Mouse (Mus musculus) CH12.LX (cell line): ENCODE measurements around the gene Fxr2. TPM values are rescaled to one million over a fixed set of nuclear protein-coding genes. Genes with fewer than 3 reads are reported as not detected.

Experiments
- DNase-seq: peaks from one replicate; pipeline ENCODE4 v3.0.0-alpha.2; 2013; ENCODE audit errors: extremely low read depth
- H3K27ac ChIP-seq: 2 replicates; pipeline ENCODE4 v1.5.1; 2012; ENCODE audit warnings: low read depth, mild to moderate bottlenecking, control low read depth, moderate library complexity; ENCODE audit not compliant: insufficient read depth
- H3K27me3 ChIP-seq: replicated peaks from 2 replicates; pipeline ENCODE3; 2012; ENCODE audit warnings: inconsistent platforms
- H3K36me3 ChIP-seq, 2 experiments: replicated peaks in 1 of 2; 2 replicates each; pipeline versions ENCODE3 to v1.6.1; 2012; ENCODE audit warnings: inconsistent platforms in 1 of 2, low read length in 1 of 2, mild to moderate bottlenecking in 1 of 2, mixed read lengths in 1 of 2, moderate library complexity in 1 of 2; ENCODE audit not compliant: control insufficient read depth in 1 of 2, insufficient read depth in 1 of 2
- H3K4me1 ChIP-seq, 2 experiments: 2 replicates each; pipeline ENCODE4 v1.6.1; 2012; ENCODE audit warnings: inconsistent platforms in 1 of 2, moderate library complexity in 1 of 2; ENCODE audit not compliant: insufficient read depth in 2 of 2, control insufficient read depth in 1 of 2
- H3K4me2 ChIP-seq: 2 replicates; pipeline ENCODE4 v1.6.1; 2012; ENCODE audit warnings: low read depth, mild to moderate bottlenecking, control low read depth; ENCODE audit not compliant: poor library complexity, insufficient read depth, severe bottlenecking
- H3K4me3 ChIP-seq, 3 experiments: fragments of 150-350 bp in 1 of 3; sonication (generic) in 1 of 3; replicated peaks in 1 of 3; 2 replicates each; pipeline versions ENCODE3 to v1.5.1; 2011 to 2012; ENCODE audit warnings: low read depth in 2 of 3, low read length in 2 of 3, mild to moderate bottlenecking in 2 of 3, moderate library complexity in 2 of 3, control low read depth in 1 of 3, improper control_type of control experiment in 1 of 3, inconsistent platforms in 1 of 3, mixed read lengths in 1 of 3; ENCODE audit not compliant: poor library complexity in 1 of 3
- H3K79me2 ChIP-seq: replicated peaks from 2 replicates; pipeline ENCODE4 v1.6.1; 2012; ENCODE audit warnings: mild to moderate bottlenecking, moderate library complexity; ENCODE audit not compliant: control insufficient read depth, poor library complexity, insufficient read depth, severe bottlenecking; ENCODE audit errors: extremely low read depth
- H3K9ac ChIP-seq: 2 replicates; pipeline ENCODE4 v1.6.1; 2012; ENCODE audit warnings: low read depth, mild to moderate bottlenecking, control low read depth, moderate library complexity; ENCODE audit not compliant: insufficient read depth
- H3K9me3 ChIP-seq: replicated peaks from 2 replicates; pipeline ENCODE3; 2012; ENCODE audit warnings: low read length, inconsistent platforms, mixed read lengths
- BHLHE40 ChIP-seq: IDR thresholded peaks from 2 replicates; pipeline ENCODE4 v1.6.1; 2011; ENCODE audit warnings: mild to moderate bottlenecking, low read depth, low read length, improper control_type of control experiment
- CHD1 ChIP-seq: IDR thresholded peaks from 2 replicates; pipeline ENCODE4 v1.6.1; 2012; ENCODE audit warnings: low read depth, low read length, improper control_type of control experiment, inconsistent platforms
- CHD2 ChIP-seq: IDR thresholded peaks from 2 replicates; pipeline ENCODE4 v1.6.1; 2011; ENCODE audit warnings: low read length, improper control_type of control experiment
- E2F4 ChIP-seq: IDR thresholded peaks from 2 replicates; pipeline ENCODE4 v1.6.1; 2011; ENCODE audit warnings: low read depth, low read length, improper control_type of control experiment; ENCODE audit not compliant: insufficient replicate concordance
- ELF1 ChIP-seq: IDR thresholded peaks from 2 replicates; pipeline ENCODE4 v1.6.1; 2014; ENCODE audit warnings: low read depth, mild to moderate bottlenecking, inconsistent platforms, low read length, improper control_type of control experiment
- EP300 ChIP-seq: IDR thresholded peaks from 2 replicates; pipeline ENCODE4 v1.6.1; 2011; ENCODE audit warnings: low read length, improper control_type of control experiment
- GABPA ChIP-seq: IDR thresholded peaks from 2 replicates; pipeline ENCODE4 v1.6.1; 2012; ENCODE audit warnings: low read depth, low read length, improper control_type of control experiment, inconsistent platforms; ENCODE audit not compliant: insufficient replicate concordance
- JUN ChIP-seq: IDR thresholded peaks from 2 replicates; pipeline ENCODE4 v1.6.1; 2011; ENCODE audit warnings: low read depth, mild to moderate bottlenecking, low read length, improper control_type of control experiment, moderate library complexity; ENCODE audit not compliant: insufficient read depth
- JUND ChIP-seq: conservative IDR thresholded peaks from 2 replicates; pipeline ENCODE4 v1.6.1; 2011; ENCODE audit warnings: low read depth, low read length, improper control_type of control experiment
- KAT2A ChIP-seq: IDR thresholded peaks from 2 replicates; pipeline ENCODE4 v1.6.1; 2012; ENCODE audit warnings: low read length, improper control_type of control experiment, inconsistent platforms; ENCODE audit not compliant: insufficient replicate concordance
- MAZ ChIP-seq: IDR thresholded peaks from 2 replicates; pipeline ENCODE4 v1.6.1; 2012; ENCODE audit warnings: low read depth, mild to moderate bottlenecking, inconsistent platforms, low read length, improper control_type of control experiment, moderate library complexity
- NELFE ChIP-seq: IDR thresholded peaks from 2 replicates; pipeline ENCODE4 v1.6.1; 2011; ENCODE audit warnings: low read depth, low read length, improper control_type of control experiment
- NRF1 ChIP-seq: IDR thresholded peaks from 2 replicates; pipeline ENCODE4 v1.6.1; 2014; ENCODE audit warnings: low read depth, mild to moderate bottlenecking, inconsistent platforms, low read length, improper control_type of control experiment, moderate library complexity
- PAX5 ChIP-seq: IDR thresholded peaks from 2 replicates; pipeline ENCODE4 v1.6.1; 2012; ENCODE audit warnings: low read length, inconsistent platforms, mixed read lengths
- POLR2A ChIP-seq: IDR thresholded peaks from 2 replicates; pipeline ENCODE4 v1.6.1; 2011; ENCODE audit warnings: low read depth, mild to moderate bottlenecking, improper control_type of control experiment, low read length
- POLR2AphosphoS2 ChIP-seq: IDR thresholded peaks from 2 replicates; pipeline ENCODE4 v1.6.1; 2011; ENCODE audit warnings: low read depth, low read length, improper control_type of control experiment
- RAD21 ChIP-seq: IDR thresholded peaks from 2 replicates; pipeline ENCODE4 v1.6.1; 2011; ENCODE audit warnings: low read depth, mild to moderate bottlenecking, low read length, improper control_type of control experiment, moderate library complexity
- RCOR1 ChIP-seq: conservative IDR thresholded peaks from 2 replicates; pipeline ENCODE4 v1.6.1; 2012; ENCODE audit warnings: low read depth, mild to moderate bottlenecking, inconsistent platforms, low read length, improper control_type of control experiment
- SIN3A ChIP-seq: IDR thresholded peaks from 2 replicates; pipeline ENCODE4 v1.6.1; 2012; ENCODE audit warnings: low read length, improper control_type of control experiment, inconsistent platforms
- TCF12 ChIP-seq: IDR thresholded peaks from 2 replicates; pipeline ENCODE4 v1.6.1; 2014; ENCODE audit warnings: low read depth, mild to moderate bottlenecking, inconsistent platforms, low read length, improper control_type of control experiment
- UBTF ChIP-seq: IDR thresholded peaks from 2 replicates; pipeline ENCODE4 v1.6.1; 2012; ENCODE audit warnings: low read depth, mild to moderate bottlenecking, inconsistent platforms, low read length, improper control_type of control experiment, moderate library complexity
- ZMIZ1 ChIP-seq: IDR thresholded peaks from 2 replicates; pipeline ENCODE4 v1.6.1; 2012; ENCODE audit warnings: low read depth, mild to moderate bottlenecking, inconsistent platforms, low read length, improper control_type of control experiment
- ZNF384 ChIP-seq: IDR thresholded peaks from 2 replicates; pipeline ENCODE4 v1.6.1; 2012; ENCODE audit warnings: low read depth, low read length, improper control_type of control experiment, inconsistent platforms
- dilution Hi-C: fragments of 300-500 bp; cut with MboI; formaldehyde crosslinking; loops from 2 replicates; pipeline ENCODE4 v1.14.3; 2020; ENCODE audit warnings: low sequenced_read_pairs; ENCODE audit not compliant: extremely low pct_unique_long_range_greater_than_20kb, extremely low pct_ligation_motif_present
- in situ Hi-C: fragments of 300-500 bp; cut with MboI; formaldehyde crosslinking; loops from 3 replicates; pipeline ENCODE4 v1.14.3; 2019; ENCODE audit warnings: low sequenced_read_pairs, low pct_ligation_motif_present, low pct_unique_long_range_greater_than_20kb, mixed read lengths
- polyA plus RNA-seq: library from polyadenylated mRNA; unstranded; fragments of >175 nt; gene quantifications from 2 replicates; pipeline ENCODE4 v1.2.1, GENCODE M21; 2012; ENCODE audit warnings: low read depth; ENCODE audit not compliant: insufficient read length
- total RNA-seq, 2 experiments: library from RNA; depleted of rRNA; stranded (reverse); fragments of 300-350 nt in 1 of 2; fragments of >200 nt in 1 of 2; gene quantifications; 2 replicates each; pipeline ENCODE4 v1.2.3; 2012 to 2014

The Fxr2 gene
- total and polyA plus RNA-seq, 3 experiments: 83.3 to 96.4 (median 90.5) TPM

DNA sequence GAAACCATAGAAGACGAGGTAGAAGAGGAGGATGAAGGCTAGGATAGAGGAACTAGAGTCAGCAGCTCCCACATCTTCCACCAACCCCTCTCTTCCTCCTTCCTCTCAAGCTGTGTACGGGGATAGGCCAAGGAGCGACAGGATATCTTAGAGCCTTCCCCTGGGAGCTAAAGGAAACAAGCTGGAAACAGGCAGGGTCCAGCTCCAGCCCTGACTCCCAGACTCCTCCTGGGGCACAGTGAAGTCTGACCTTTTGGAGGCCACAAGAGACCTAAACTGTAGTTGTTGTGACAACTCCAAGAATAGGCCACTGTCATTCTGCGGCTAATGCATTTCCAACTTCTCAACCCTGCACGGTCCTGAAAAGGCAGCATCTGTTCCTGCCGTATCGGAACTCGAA lies 29.3 kb upstream of the Fxr2 start:
- Histone ChIP-seq H3K36me3 (no peaks in the 10 kb centered on the region), H3K9ac (no peak overlapping the region), H3K79me2 (no peaks in the 10 kb centered on the region), H3K4me2 (no peak overlapping the region), H3K4me1 (peaks cover 9 to 14% of the 10 kb centered on the region in 2 experiments), H3K4me3 (no peak overlapping the region), H3K27ac (no peak overlapping the region), H3K27me3 (peaks cover 67% of the 10 kb centered on the region), H3K9me3 (no peaks in the 10 kb centered on the region)
- in situ Hi-C loops: no loop called here
- dilution Hi-C loops: no loop called here
- TF ChIP-seq GABPA (no peak), ZMIZ1 (no peak), PAX5 (no peak), RAD21 (no peak), JUND (no peak), ELF1 (no peak), POLR2AphosphoS2 (no peak), E2F4 (no peak), EP300 (no peak), SIN3A (no peak), BHLHE40 (no peak), NELFE (no peak), UBTF (no peak), CHD2 (no peak), KAT2A (no peak), ZNF384 (no peak)
- no peak for DNase-seq

GRCm38 (mm10) chr11:69604347-69604746 lies 28.4 kb upstream of the Fxr2 start:
- H3K4me3 ChIP-seq: no peak overlapping the region
- DNase-seq: no peak
- TF ChIP-seq POLR2A (no peak), TCF12 (no peak), MAZ (no peak), CHD1 (no peak), E2F4 (no peak), CHD2 (no peak), UBTF (no peak), NRF1 (no peak), JUN (no peak), RCOR1 (no peak), GABPA (no peak)
- TF ChIP-seq, all 38 proteins: peak for 0
- no peak overlapping the region for H3K27ac ChIP-seq
- in situ Hi-C loops (no loop called here), dilution Hi-C loops (no loop called here)
- H3K36me3 ChIP-seq: no peaks in the 10 kb centered on the region
- H3K4me1 ChIP-seq: peaks cover 9 to 14% of the 10 kb centered on the region in 2 experiments
- peaks cover 74% of the 10 kb centered on the region for H3K27me3 ChIP-seq
- H3K9ac ChIP-seq: no peak overlapping the region
- no peaks in the 10 kb centered on the region for H3K79me2 ChIP-seq
- no peak overlapping the region for H3K4me2 ChIP-seq
- H3K9me3 ChIP-seq: no peaks in the 10 kb centered on the region
